Mouse (Mus musculus) left cerebral cortex, adult 2 months (tissue): ENCODE data around the gene Lrsam1. TPM values are rescaled to one million over a fixed set of nuclear protein-coding genes. Genes with fewer than 3 reads are reported as not detected.

ENCODE experiments used
- DNase-seq, 2 experiments: peaks; one replicate each; pipeline ENCODE4 v3.0.0; 2021 to 2022; ENCODE audit warnings: low spot score in 2 of 2, mixed read lengths in 1 of 2; ENCODE audit errors: extremely low spot score in 1 of 2
- H3K27ac ChIP-seq: fragments of 200-600 bp; 2 replicates; pipeline ENCODE4 v1.8.1; 2022
- H3K4me3 ChIP-seq: fragments of 200-600 bp; 2 replicates; pipeline ENCODE4 v1.8.1; 2022
- CTCF ChIP-seq: fragments of 200-600 bp; IDR thresholded peaks from 2 replicates; pipeline ENCODE4 v1.8.1; 2022; ENCODE audit warnings: antibody characterized with exemption, mild to moderate bottlenecking, moderate library complexity
- intact Hi-C: fragments of 180-260 bp; cut with DNase I; formaldehyde crosslinking; loops from one replicate; pipeline ENCODE4 v1.15.1; 2025
- total RNA-seq, 2 experiments: library from RNA; stranded (reverse); gene quantifications; 2 replicates each; pipeline ENCODE4 v1.2.3; 2021

Gene Lrsam1
- total RNA-seq, 2 experiments from 2014 or later: 37.6 to 38.2 TPM

DNA sequence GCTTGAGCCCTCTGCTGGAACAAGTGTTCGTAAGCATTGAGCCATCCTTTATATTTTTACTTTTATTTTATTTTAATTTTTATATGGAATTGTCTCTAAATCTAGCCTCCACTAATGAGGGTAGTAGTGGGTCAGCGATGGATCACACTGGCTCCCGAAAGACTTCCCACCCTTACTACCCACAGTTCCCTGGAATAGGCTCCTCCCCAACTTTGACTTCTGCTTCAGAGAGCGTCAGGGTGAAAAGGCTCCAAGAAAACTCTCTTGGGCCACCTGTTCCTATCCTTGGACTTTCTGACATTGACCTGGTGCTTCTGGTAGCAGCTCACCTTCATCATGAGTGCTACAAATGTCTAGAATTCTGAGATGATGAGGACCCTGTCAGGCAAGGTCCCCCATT is 21.3 kb upstream of the Lrsam1 start:
- peak overlapping the region; percentile 99 for H3K4me3 ChIP-seq
- intact Hi-C loops: no loop called here
- no peak; the same call in none of the 2 replicates for TF ChIP-seq CTCF
- no peak overlapping the region for H3K27ac ChIP-seq
- no peak for DNase-seq

DNA sequence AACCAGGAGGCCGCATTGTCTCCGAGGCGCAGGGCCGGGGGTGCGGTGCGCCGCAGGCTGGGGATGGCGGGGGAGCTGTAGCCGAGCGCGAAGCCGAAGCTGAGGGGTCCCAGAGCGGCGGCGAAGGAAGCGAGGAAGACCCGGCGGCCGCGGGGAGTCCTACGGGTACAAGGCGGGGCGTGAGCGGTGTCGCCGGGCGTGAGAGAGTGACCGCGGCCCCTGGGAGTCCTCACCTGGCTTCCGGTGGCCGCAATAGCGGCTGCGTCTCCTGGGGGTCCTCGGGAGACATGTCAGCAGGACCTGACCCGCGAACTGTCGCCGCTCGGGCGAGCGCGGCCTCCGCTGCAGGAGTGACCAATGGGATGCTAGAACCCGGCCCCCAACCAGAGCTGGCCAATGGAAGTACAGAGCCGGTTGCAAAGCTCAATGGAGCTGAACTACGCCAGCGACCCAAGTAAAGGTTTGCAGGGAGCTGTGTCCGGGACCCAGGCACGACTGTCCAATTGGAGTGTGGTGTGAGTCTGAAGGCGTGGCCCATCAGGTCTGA is 20.4 kb upstream of the Lrsam1 start, which contains the start of gene Slc2a8:
Gene Slc2a8 (minus strand): TSS at position 359 of the 547 bp plus-strand sequence.
- TF ChIP-seq CTCF: no peak
- Histone ChIP-seq H3K4me3 (peak within 1 kb of the TSS; percentile 99), H3K27ac (peak within 1 kb of the TSS; percentile 87)
- intact Hi-C loops: no loop called here
- DNase-seq: peak; percentile 86 to 89

DNA sequence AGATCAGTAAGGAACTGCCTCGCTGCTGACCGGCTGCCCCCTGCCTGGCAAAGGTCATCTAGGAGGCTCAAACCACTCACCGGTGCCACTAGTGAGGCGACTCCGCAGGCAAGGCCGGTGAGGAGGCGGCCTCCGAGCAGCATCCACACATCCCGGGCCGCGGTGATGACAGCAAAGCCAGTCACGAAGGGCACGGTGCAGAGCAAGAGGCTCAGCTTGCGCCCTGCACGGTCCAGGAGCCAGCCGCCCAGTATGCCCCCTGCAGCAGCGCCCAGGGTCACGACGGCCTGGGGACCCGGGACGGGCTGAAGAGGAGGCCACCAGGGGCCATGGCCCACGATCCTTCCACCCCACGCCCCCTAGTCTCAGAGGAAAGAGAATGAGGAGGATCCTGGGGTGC is 19.9 kb upstream of the Lrsam1 start:
- H3K27ac ChIP-seq: peak overlapping the region; percentile 87
- intact Hi-C loops: no loop called here
- no peak for DNase-seq
- H3K4me3 ChIP-seq: peak overlapping the region; percentile 99
- no peak for TF ChIP-seq CTCF

DNA sequence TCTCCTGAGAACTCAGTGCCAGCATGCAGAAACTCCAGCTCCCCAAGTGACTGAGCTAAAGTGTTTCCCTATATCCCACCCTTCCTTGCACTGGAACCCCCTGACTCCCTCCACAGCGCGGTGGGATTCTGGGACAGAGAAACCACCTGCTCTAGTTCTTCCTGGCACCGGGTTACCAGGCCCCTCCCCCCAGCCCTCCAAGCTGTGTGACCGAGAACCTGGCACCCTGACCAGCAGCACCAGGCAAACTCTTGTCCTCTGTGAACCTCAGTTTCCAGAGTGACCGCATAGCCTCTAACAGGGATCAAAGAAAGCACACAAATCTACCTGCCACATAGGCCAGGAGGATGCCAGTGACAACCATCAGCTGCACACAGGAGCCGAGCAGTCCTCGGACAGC is 18.3 kb upstream of the Lrsam1 start:
- no peak for TF ChIP-seq CTCF
- Histone ChIP-seq H3K27ac (no peak overlapping the region), H3K4me3 (no peak overlapping the region)
- intact Hi-C loops: no loop called here
- DNase-seq: no peak

DNA sequence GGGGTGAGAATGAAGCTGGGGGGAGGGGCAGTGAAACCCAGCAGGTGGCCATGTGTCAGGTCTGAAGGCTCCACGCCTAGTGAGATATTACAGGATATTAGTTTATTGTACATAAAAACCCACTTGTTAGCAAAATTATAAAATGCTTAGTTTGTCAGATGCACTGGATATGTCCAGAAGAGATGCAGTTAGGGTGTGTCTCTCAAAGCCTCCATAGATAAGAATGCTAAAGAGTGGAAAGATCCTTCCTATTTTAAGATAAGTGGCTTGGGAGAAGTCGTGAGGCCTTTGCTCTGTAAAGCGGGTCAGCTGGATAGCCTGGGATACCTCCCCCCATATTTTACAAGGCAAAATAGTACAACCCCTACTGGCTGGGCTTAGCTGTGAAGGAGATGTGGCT is 17.3 kb upstream of the Lrsam1 start:
- Histone ChIP-seq H3K4me3 (no peak overlapping the region), H3K27ac (no peak overlapping the region)
- intact Hi-C loops: no loop called here
- no peak for TF ChIP-seq CTCF
- DNase-seq: no peak

DNA sequence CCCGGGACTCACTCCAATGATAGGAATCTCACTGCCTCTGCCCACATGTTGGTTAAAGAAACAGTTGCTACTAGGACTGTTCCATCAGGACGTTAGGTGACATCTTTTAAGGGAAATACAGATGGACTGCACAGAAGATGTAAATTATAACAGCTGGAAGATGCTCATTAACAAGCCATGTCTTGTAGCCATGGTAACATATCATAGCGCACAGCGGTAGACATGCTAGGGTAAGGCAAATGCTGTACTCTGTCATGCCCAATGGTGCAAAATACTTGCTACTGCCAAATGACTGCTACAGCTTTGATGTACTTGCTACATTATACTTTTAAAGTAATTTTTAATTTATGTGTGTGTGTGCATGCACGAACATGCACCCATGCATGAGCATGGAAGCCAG is 15.7 kb upstream of the Lrsam1 start:
- intact Hi-C loops: no loop called here
- Histone ChIP-seq H3K4me3 (no peak overlapping the region), H3K27ac (no peak overlapping the region)
- no peak for TF ChIP-seq CTCF
- no peak for DNase-seq

DNA sequence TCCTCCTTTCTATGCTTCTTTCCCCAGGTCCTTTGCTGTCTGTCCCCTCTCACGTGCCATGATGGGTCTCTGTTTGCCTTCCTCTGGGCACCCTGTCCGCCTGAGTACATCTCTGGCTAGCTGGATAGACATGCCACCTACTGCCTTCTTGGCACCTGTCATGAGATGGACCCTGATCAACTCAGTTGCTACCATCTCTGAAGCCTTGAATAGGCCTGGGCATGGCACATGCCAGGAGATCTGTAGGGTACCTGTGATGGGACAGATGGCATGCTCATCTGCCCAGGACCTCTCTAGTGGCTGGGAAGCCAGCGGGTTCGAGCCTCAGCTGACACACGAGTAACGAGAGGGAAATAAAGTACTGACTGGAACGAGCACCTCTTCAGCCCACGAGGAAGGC is 12.8 kb upstream of the Lrsam1 start:
- no peak for TF ChIP-seq CTCF
- no peak overlapping the region for H3K4me3 ChIP-seq
- no peak for DNase-seq
- intact Hi-C loops: no loop called here
- H3K27ac ChIP-seq: no peak overlapping the region

DNA sequence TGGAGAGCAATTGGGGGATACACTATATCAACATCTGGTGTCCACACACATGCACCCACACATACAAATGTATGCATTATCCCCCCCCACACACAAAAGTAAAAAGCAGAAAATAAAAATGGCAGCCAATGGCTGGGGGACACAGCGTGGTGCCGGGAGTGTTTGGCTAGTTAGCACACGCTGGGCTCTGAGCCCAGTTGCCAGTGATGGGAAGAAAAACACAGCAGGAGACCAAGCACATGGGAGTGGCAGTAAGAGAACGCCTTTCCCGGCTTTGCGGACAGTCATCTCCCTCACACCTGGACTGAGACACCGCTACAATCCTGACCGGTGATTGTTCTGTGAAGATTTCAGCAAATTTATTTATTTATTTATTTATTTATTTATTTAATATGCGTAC is 9.8 kb upstream of the Lrsam1 start:
- intact Hi-C loops: no loop called here
- Histone ChIP-seq H3K27ac (no peak overlapping the region), H3K4me3 (no peak overlapping the region)
- no peak for TF ChIP-seq CTCF
- no peak for DNase-seq

DNA sequence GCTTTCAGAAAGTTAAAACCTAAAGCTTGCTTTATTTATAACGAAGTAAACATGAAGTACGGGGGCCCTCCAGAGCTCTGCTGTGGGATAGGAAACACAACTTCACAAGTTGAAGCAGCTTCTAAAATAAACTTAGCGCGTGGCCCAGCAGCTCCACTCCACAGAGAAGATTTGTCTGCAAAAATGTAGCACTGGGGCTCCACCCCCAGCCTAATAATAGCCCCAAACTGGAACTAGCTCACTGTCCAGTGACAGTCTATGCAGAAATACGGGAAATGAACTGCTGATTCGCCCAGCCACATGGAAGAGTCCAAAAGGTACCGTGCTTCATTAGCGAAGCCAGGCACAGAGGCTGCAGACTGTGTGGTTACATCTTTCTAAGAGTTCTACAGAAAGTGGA is 7.9 kb upstream of the Lrsam1 start:
- no peak for TF ChIP-seq CTCF
- Histone ChIP-seq H3K4me3 (no peak overlapping the region), H3K27ac (peak overlapping the region; percentile 54)
- intact Hi-C loops: no loop called here
- no peak for DNase-seq

DNA sequence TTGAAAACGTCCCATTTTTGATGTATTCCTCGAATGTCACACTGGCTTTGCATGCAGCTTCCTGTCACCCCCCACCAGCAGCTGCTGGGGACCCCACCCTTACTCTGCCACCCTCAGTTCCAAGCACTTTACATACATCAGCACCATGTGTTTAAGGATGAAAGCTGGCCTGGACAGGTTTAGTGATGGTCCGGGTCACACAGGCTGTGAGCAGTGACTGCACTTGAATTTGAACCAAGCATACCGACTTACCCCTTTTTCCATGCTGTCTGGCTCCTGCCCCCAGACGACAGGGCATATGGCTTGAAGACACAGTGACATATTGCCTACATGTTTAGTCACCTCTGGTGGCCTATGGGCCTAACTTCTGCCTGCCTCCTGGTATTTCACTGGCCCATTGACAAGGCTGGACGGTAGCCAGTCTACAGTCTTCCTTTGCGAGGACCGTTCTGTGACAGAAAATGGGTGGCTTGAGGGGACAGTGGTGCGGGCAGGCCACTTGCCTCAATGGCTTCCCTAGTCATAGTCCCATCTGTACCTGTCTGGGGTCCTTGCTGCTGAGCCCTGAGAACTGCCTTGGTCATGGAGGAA is 6.7 kb upstream of the Lrsam1 start:
- no peak for TF ChIP-seq CTCF
- intact Hi-C loops: no loop called here
- H3K4me3 ChIP-seq: peak overlapping the region; percentile 70
- no peak for DNase-seq
- peak overlapping the region; percentile 99 for H3K27ac ChIP-seq

DNA sequence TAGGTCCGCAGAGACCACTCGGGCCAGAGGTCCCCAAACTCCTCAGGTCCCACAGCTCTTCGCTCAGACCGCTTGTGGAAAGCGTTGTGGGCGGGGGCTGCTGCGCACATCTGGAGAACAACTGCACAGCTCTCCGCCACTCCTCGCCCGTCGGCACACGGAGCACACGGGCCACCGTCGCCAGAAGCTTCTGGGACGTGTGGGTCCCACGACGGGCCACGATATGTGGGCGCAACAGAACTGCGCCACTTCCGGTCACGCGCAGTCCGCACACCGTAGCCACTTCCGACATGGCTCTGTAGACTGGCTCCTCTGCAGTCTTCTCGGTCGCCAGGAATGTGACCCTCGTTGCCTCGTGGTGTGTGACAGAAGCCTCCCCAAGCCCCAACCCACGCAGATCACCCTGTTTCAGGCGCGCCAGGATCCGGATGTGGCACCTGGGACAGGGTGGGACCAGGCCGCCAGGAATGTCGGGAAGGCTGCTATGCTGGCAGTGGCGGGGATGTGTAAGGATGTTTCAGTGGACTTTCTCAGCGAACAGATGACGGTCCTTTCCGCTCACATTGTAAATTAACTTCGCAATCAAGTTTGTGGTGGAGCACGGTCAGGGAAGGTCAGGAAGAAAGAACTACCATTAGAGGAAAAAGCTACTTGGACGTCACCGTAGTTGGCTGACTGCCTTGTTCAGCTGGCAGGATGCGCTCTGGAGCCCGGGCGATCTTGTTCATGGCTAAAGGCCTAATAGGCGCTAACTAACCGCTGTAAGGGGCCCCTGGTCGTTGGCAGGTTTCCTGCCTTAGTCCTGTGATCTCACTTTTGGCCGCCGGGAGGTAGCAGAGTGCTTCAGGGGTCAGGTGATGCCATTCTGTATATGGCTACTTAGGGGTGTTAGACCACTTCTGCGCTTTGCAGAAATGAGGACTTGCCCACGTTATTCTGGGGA is 5.5 kb upstream of the Lrsam1 start:
- peak; percentile 50 for TF ChIP-seq CTCF
- peak; percentile 88 for DNase-seq
- peak overlapping the region; percentile 99 for H3K27ac ChIP-seq
- intact Hi-C loops: no loop called here
- peak overlapping the region; percentile 70 for H3K4me3 ChIP-seq

DNA sequence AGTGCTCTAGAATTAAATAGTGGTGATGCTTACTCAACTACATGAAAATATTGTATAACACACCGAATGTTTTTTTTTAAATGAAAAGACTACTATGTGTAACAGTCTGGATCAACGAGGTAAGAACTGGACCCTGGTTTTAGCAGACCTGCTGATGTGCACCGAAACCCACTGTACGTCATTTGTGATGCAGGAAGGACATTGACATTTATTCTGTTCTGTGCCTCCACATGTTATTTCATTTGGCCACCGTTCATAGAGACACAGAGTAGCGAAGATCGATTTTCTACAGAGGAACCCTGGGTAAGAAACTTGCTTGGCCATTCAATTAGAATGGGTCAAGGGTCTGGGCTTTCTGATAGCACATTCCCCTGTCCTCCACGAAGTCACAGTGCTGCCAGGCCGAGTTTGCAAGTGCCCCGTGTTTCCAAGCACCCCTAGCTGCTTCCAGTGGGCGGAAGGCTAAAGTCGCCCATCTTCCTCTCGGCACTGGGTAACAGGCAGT is 4.8 kb upstream of the Lrsam1 start:
- H3K4me3 ChIP-seq: peak overlapping the region; percentile 70

More for the DNA sequence above, 4.8 kb upstream of the Lrsam1 start:
- no peak for TF ChIP-seq CTCF
- peak overlapping the region; percentile 99 for H3K27ac ChIP-seq
- no peak for DNase-seq
- intact Hi-C loops: no loop called here
